Mouse (Mus musculus) mesoderm, embryonic 11.5 days (tissue): ENCODE data around the gene Mxra7.
"Not testable (repeated sequence)": the region's sequence is repeated elsewhere in the genome, so short reads cannot be mapped to it uniquely, and the experiment has no call there.

Experiments
- DNase-seq: peaks from one replicate; pipeline ENCODE4 v3.0.0-alpha.2; 2012; ENCODE audit warnings: low read depth, low spot score

The Mxra7 gene

GRCm38 (mm10) chr11:116847187-116848085 is 19.6 kb upstream of the Mxra7 start:
- DNase-seq: no peak

GRCm38 (mm10) chr11:116846593-116847181 is 18.8 kb upstream of the Mxra7 start:
- DNase-seq: no peak

GRCm38 (mm10) chr11:116843261-116844233 is 15.7 kb upstream of the Mxra7 start, which contains the start of the genes Mettl23 and Jmjd6:
TSS of gene Mettl23 (plus strand) at chr11:116843278.
TSS of gene Jmjd6 (minus strand) at chr11:116843449.
- DNase-seq: peak; percentile 98

DNA sequence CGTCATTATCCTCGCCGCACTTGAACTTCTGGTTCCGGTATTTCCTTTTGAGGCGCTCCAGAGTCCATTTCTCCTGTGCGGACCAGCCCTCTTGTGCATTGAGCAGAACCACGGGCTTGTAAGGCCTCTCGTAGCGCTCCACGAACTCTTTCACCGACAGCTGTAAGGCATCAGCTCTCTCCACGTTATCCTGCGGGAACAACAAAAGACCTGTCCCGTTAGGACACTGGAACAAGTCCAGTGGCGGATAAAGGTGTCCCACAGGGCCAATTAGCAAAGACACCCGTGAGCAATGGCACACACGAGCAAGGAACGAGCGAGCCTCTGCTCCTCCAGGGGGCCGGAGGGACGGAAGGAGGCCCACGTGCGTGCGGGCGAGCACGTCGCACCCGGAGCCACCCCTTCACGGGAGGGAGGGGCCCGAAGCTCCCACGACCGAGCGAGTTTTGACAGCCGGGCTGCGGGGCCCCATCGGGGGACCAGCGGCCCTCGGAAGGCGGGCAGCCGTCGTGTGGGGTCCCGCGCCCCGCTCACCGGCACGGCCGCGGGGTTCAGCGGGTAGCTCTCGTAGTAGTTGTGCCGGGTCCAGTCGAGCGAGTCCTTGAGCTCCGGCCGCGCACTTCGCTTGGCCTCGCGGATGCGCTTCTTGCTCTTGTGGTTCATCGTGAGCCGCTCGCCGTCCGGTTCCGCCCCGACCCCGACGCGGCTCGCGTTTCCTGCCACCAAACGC is 14.8 kb upstream of the Mxra7 start:
- DNase-seq: peak; percentile 56

DNA sequence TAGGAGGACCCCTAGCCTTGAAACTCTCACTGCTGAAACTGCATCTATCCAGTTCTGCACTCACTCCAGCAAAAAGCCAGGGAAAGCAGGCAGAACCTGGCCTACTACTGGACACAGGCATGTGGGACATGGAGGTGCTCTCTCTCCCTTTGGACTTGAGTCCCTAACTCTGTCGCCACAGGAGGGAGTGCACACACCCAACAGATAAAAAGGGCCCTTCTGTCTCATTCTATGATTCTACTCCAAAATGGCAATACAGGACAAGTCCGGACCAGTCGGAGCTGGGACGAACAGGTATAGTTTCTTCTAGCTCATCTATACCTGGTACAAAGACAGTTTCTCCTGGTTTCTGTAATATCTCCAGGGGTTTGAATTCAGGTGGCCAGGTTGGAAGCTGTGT is 12.9 kb upstream of the Mxra7 start:
- no peak for DNase-seq

- no peak for DNase-seq
Observed at GRCm38 (mm10) chr11:116839601-116840000, 11.8 kb upstream of the Mxra7 start.

DNA sequence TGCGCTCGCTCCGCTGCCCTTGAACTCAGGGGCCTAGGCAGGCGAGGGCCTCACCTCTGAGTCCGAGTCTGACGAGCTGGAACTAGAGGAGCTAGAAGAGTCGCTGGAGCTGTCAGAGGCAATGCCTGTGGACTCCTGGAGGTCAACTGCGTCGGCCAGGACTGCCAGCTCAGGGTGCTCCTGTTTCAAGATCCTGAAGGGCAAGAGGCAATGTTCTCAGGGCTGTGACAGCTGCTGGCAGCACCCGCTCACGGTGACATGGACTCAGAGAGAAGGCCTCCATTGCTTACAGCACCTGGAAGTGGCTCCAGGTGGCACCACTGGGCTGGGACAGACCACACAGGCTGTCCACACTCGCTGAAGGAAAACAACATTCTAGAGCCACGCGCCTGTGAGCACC is 11.1 kb upstream of the Mxra7 start:
- no peak for DNase-seq

DNA sequence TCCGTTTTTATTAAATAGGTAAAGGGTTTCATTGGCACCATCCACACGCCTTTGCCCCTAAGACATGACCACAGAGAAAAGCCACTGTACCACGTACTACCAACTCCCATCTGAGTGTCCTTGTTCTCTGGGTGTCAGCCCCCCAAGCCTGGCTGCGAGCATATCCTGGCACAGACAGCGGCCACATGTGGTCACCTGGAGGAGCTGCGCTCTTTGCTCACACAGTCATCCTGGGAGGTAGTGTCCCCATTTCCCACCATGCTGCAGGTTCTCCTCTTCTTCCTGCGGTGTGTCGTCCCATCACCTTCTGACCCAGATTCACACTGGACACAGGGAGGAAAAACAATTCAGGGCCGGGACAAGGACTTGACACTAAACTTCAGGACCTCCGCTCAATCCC is 9.6 kb upstream of the Mxra7 start:
- DNase-seq: no peak

DNA sequence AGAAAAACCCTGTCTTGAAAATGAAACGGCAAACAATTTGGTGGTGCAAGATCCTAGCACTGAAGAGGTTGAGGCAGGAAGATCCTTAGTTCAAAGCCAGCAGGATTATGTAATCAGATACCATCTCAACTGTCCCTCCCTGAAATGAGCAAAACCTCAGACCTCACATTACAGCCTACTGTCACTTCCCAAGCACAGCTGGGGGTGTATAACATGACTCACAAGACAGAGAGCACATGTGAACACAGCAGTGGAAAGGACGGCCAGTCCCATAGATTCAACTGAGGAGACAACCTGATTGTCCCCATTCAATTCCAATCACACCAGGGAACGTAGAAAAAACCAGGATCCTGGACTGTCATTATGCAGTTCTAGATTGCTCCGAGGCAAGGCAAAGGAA is 8.4 kb upstream of the Mxra7 start:
- DNase-seq: no peak

DNA sequence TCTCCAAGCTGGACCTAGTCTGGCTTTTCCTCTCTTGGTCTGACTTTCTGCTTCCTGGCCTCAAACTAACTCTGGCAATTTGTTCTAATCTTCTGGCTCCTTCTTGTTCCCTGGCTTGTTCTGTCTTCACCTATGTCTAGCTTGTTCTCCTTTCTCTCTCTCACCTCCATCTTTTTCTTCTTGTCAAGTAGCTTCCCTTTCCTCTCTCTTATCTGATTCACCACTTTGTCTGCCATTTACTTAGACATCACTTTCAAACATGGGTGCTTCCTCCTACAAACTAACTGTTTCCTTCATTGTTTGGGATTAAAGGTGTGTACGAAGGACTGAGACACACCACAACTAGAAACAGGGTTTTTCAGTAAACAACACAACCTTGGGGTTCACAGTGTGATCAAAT is 7.1 kb upstream of the Mxra7 start:
- DNase-seq: no peak

DNA sequence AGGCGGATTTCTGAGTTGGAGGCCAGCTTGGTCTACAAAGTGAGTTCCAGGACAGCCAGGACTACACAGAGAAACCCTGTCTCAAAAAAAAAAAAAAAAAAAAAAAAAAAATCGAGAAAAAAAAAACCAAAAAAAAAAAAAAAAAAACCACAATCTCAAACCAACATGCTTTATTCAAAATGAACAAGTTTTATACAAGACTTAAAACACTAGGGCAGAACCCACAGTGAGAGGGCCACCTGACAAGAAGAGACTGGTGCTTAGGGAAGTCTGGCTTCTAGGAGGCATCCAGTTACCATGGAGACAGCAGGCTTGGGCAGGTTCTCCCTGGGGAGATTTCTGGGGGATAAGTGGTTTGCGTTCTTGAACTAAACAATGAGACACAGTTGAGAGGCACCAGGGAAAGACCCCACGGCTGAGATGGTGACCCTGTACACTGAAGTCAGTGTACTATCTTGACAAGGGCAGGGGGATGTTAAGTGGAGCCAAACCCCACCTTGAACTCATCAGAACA is 4.4 kb upstream of the Mxra7 start:
- no peak for DNase-seq

DNA sequence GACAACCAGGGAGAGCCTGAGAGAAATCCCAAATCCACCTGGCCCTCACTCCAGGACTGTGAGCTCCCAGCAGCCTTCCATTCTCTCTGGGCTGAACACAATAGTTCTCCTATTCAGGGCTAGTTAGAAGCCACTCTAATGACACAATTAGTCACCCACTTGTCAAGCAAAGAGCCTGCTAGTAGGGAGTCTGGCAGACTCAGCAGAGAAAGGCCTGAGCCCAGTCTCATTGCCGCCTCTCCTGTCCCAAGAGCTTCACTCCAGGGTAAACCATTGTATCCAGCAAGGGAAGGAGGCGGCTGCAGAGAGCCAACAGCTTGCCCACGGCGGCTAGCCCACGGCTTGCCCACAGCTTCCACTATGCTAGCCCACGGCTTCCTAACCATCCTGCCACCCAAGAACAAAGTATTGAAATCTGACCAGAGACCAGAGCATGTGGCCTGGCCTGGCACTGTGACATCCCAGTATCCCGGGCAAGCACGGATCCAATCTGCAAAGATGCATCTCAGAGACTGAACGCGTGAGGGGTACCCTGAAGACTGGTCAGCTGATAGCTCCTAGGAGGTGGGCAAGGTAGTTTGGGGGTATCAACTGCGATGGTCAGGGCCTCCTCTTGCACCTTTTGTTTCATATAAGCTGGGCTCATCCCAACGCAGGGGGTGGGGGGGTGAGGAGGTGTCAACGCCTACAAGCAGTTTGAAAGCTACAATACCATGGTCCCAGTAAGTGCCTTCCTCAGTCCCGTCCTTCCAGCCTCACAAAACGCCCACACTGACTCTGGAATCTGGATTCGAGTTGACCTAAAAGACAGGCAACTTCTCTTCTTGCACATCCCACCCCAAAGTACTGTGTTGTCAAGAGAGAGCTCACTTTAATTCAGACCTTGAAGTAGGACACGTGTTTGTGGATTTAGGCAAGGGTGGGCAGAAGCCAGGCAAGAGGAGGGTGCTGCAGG is 1.0 kb downstream of the Mxra7 start:
- no peak for DNase-seq

GRCm38 (mm10) chr11:116825230-116825629 is 2.6 kb downstream of the Mxra7 start:
- no peak for DNase-seq

DNA sequence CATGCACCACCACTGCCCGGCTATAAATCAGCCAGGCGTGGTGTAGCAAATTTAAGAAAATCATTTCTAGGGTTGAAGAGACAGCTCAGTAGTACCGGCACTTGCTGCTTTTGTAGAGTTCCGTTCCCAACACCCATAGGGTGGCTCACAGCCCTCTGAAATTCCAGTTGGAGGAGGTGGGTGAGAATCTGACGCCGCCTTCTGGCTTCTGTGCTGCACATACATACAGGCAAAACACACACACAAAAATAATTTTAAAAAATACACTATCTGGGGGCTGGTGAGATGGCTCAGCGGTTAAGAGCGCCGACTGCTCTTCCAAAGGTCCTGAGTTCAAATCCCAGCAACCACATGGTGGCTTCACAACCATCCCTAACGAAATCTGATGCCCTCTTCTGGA is 4.0 kb downstream of the Mxra7 start:
- not testable (repeated sequence) for DNase-seq

DNA sequence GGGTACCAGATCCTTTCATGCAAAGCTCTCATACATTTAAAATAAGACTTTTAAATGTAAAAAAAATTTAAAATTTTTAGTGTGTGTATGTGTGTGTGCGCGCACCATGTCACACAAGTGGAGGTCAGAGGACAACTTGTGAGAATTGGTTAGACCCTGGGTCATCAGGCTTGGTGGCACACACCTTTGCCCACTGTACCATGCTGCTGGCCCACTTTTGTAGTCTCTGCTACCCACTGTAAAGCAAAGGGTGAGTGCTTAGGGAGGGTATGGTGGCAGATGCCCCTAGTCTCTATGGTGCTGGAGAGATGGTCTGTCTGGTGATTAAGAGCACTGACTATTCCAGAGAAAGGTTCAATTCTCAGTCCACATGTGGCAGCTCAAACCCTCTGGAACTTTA is 4.6 kb downstream of the Mxra7 start:
- no peak for DNase-seq

DNA sequence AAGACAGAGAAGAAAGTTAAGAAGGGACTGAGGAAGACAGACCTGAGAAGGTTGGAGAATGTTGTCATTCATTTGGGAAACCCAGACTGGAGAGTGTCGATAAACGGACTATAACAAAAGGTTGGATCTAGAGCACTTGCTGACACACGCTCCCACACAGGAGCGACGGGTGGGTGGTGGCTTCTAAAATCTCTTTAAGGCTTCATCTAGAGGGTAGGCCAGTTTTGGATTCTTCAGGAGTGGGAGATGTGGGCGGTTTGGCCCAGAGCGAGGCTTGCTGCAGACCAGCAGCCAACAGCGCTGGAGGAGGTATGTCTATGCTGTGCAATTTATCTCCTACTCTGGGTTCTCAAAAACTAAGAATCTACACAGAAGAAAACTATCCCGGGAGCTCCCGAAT is 5.2 kb downstream of the Mxra7 start:
- DNase-seq: no peak

GRCm38 (mm10) chr11:116822215-116822614 is 5.6 kb downstream of the Mxra7 start:
- no peak for DNase-seq

GRCm38 (mm10) chr11:116821057-116821940 is 6.5 kb downstream of the Mxra7 start:
- DNase-seq: no peak
